Mouse (Mus musculus): Measurements from ENCODE around the gene Fetub. TPM values are rescaled to one million over a fixed set of nuclear protein-coding genes. Genes with fewer than 3 reads are reported as not detected.

The Fetub gene
- total RNA-seq, 2 experiments from 2014 or later, result not detected

DNA sequence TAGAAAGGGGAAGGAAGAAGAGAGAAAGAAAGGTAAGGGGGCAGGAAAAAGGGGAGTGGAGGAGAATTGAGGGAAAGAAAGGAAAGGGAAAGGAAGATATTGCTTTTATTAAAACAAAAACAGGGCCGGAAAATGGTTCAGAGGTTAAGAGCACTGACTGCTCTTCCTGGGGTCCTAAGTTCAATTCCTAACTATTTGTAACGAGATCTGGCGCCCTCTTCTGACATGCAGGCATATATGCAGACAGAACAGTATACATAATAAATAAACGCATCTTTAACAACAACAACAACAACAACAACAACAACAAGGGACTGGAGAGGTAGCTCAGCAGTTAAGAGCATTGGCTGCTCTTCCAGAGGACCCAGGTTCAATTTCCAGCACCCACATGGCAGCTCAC lies 34.9 kb downstream of the Fetub start:
- intact Hi-C loops (cut with DNase I), result loop anchor here (5.0 kb wide), 1 partner anchor 71 kb away; no protein-coding TSS in a partner anchor
- DNase-seq (ENCODE audit: low spot score in 2 of 2), result no peak

DNA sequence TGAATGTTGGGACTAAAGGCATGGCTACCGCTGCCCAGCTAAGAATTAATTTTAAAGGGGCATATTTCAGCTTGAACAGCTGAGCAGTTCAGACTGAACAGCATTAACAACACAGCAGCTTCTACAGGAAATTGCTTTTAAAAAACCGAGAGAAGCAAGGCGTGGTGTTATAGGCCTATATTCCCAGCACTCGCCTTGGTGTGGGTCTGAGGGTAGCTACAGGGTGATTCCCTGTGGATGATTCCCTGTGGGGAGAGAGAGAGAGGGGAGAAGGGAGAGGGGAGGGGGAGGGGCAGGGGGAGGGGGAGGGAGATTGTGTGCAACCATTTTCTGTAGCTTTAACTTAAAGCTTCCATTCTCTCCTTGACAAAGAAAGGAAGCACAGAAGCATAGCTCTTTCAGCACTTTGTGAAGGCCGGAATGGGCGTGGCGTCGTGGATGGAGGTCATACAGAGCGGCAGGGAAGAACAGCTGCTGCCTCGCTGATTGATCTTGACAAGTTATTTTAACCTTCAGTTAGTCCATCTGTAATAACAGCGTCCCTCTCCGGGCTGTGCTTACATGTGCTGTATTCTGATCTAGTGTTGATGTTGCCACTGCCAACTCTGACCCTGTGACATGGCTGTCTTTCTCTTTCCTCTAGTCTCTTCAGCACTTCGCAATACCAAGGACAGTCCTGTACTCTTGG lies 37.4 kb downstream of the Fetub start:
- intact Hi-C loops (cut with DNase I), result no loop called here
- no peak for DNase-seq (ENCODE audit: low spot score in 2 of 2)

DNA sequence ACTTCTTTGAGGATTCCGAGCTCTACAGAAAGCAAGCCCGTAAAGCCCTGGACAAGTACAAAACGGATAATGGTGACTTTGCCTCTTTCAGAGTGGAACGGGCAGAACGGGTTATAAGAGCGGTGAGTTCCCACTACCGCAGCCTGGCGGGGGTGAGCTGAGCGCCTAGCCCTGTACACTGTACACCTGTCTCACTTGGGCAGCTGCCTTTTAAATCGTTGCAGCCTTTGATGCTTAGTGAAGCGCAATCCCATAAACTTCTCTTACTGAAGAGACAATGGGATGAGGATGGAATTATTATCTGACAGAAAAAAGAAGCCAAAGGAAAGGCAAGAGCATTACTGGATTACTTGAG lies 37.9 kb downstream of the Fetub start:
- intact Hi-C loops (cut with DNase I), result no loop called here
- DNase-seq (ENCODE audit: low spot score in 2 of 2), result no peak

DNA sequence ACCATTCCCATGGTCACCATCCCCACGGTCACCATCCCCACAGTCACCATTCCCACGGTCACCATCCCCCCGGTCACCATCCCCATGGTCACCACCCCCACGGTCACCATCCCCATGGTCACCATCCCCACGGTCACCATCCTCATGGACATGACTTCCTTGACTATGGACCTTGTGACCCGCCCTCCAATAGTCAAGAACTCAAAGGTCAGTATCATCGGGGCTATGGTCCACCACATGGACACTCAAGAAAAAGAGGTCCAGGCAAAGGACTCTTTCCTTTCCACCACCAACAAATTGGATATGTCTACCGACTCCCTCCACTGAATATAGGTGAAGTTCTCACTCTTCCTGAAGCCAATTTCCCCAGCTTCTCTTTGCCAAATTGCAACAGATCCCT lies 42.9 kb downstream of the Fetub start:
- intact Hi-C loops (cut with DNase I), result no loop called here
- no peak for DNase-seq (ENCODE audit: low spot score in 2 of 2)

DNA sequence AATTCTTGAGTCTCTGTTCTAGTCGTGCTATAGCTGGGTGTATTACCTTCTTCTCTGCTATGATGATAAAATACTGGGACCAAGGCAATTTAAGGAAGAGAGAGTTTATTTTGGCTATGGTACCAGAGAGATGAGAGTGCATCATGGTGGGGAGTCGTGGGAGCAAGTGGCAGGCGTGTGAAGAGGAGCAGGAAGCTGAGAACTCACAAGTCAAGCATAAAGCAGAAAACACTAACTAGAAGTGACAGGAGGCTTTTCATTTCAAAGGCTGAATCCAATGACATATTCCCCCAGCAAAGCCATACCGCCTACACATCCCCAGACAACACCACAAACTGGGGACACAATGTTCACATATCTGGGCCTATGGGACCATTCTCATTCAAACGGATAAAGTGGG lies 44.1 kb downstream of the Fetub start:
- DNase-seq (ENCODE audit: low spot score in 2 of 2), result no peak
- intact Hi-C loops (cut with DNase I), result no loop called here

DNA sequence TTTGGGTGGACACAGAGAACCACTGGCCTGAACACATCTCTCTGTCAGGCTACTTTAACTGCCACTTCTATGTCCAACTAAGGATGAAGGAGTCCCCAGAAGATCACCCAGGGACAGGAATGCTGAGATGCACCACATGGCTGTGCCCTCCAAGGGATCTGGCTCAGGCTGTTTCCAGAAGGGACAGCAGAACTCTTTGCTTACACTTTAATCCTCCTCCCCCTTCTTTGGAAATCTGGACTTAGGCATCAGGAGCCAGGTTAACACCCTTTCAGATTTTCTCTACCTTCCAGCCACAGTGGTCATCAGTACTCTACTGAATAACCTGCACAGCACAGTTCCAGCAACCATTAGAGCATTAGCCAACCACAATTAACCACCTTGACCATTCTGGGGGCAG lies 45.2 kb downstream of the Fetub start:
- intact Hi-C loops (cut with DNase I), result no loop called here
- DNase-seq (ENCODE audit: low spot score in 2 of 2), result no peak

DNA sequence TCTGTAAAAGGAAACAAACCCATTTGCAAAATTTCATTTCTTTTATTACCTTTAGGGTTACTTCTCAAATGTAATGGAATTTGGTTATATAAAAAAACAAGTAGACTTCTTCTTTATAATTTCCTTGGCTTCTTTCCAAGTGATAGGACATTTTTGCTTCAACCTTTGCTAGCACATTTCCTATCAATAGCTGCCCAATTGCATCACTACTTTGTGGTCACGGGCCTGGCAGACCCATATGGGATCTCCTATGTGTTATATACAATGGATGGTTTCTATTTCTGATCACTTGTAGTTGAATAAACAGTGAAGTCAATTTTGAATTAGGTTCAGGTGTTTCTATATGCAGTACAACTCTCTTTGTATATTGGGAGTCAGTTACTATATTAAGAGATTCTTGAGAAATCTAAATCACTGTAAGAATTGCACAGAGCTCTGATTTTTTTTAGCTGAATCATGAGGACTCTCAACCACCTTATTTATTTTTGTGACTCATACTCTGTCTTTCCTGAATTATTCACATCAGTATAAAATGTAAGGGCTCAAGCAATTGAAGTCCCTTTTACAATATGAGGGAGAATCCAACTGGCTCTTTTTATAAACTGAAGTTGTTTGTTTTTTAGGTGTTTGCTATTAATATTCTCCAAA lies 49.4 kb downstream of the Fetub start:
- DNase-seq (ENCODE audit: low spot score in 2 of 2), result peak in 1 of 2 experiments; percentile 13
- intact Hi-C loops (cut with DNase I), result no loop called here

Other genes with a start within 250 kb of the Fetub start
- under 1 TPM in 1 of 2 experiments, not detected in 1; 0.44 TPM for gene Crygs, start 106.8 kb upstream of the Fetub start, total RNA-seq (2021)
- 10 to 100 TPM; 13.8 to 14.2 TPM for gene Tbccd1, start 60.7 kb upstream of the Fetub start, total RNA-seq (2021)
- gene Dnajb11, start 60.5 kb upstream of the Fetub start, total RNA-seq (2021), result 10 to 100 TPM; 78.6 to 82.0 TPM
- gene Ahsg, start 27.1 kb upstream of the Fetub start, total RNA-seq (2021), result not detected
- gene Hrg, start 32.7 kb downstream of the Fetub start, total RNA-seq (2021), result not detected
- not detected for gene Kng2, start 111.1 kb downstream of the Fetub start, total RNA-seq (2021)
- not detected for gene Kng1, start 139.5 kb downstream of the Fetub start, total RNA-seq (2021)
- 100 to 1,000 TPM; 884 to 895 TPM for gene Eif4a2, start 189.1 kb downstream of the Fetub start, total RNA-seq (2021)
- 1 to 10 TPM; 3.6 to 4.4 TPM for gene Rfc4, start 209.4 kb downstream of the Fetub start, total RNA-seq (2021)
- not detected for gene Adipoq, start 228.2 kb downstream of the Fetub start, total RNA-seq (2021)

All from left cerebral cortex, postnatal 25 days (tissue).